In the genomic region with DNA sequence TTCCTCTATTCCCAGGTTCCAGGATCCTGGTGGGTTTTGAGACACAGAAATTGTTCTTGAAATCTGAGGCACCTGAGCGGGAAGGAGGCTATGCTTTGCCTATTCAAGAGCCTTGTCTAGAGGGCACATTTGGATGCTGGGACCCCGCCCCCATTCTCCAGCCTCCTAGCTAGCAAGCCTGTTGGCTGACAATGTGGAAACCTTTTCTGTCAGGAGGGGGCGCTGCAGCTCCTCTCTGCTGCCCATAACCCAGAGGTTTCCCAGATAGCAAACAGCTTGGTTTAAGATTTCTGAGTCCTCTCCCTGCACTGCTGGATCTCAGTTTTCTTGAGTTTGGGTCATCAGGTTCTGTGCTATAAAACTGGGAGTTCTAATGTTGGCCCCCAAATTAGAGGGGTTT, we compare ENCODE assay signal across 8 mouse cellular contexts.
DNase-seq lines count a peak whose midpoint lies in the region; TF ChIP-seq lines count a peak whose summit lies in the region.

No protein-coding gene starts in this region.

- no peaks in the 10 kb centered on the region for H3K36me3 ChIP-seq in ES-Bruce4 (ENCODE audit: control insufficient read depth, insufficient read depth, low read length, poor library complexity, severe bottlenecking)
- no peaks in the 10 kb centered on the region for H3K36me3 ChIP-seq in forebrain, embryonic 10.5 days (replicated peaks)

- intact Hi-C loops in heart, postnatal 14 days (cut with DNase I) = no loop called here

- WGBS in forebrain, embryonic 10.5 days = 7% methylated on average over 3 of the region's 3 CpGs
- WGBS in lung, adult 2 months = 9% methylated on average over 3 of the region's 3 CpGs

- peak; percentile 37 for DNase-seq in brain, embryonic 18.5 days (ENCODE audit: low read depth, low spot score)
- peak; percentile 82 for DNase-seq in forebrain, embryonic 10.5 days (ENCODE audit: extremely low spot score, low spot score)
- peak; percentile 78 to 88 for DNase-seq in heart, postnatal 14 days
- peak; percentile 90 for DNase-seq in layer of hippocampus, adult 11-12 months (ENCODE audit: low spot score)
- DNase-seq in lung, adult 2 months = peak; percentile 77
- peak; percentile 43 for DNase-seq in retina, adult 2 months (ENCODE audit: low read depth, low spot score)
- DNase-seq in natural killer cell, adult 2 months (ENCODE audit: low spot score in 2 of 2) = no peak

- TF ChIP-seq POLR2A in ES-Bruce4 (IDR thresholded peaks at IDR 0.05; ENCODE audit: insufficient read depth, low read length) = no peak
- TF ChIP-seq POLR2A in lung, adult 2 months (IDR thresholded peaks at IDR 0.05; ENCODE audit: borderline replicate concordance, extremely low read depth, low read depth, low read length) = no peak

- H3K27me3 ChIP-seq in ES-Bruce4 (ENCODE audit: control insufficient read depth, insufficient read depth, low read length, poor library complexity, severe bottlenecking) = no peaks in the 10 kb centered on the region
- H3K27me3 ChIP-seq in forebrain, embryonic 10.5 days (ENCODE audit: poor library complexity, severe bottlenecking) = no peaks in the 10 kb centered on the region

- no peak overlapping the region for H3K4me3 ChIP-seq in ES-Bruce4 (ENCODE audit: low read depth, low read length)
- no peak overlapping the region for H3K4me3 ChIP-seq in forebrain, embryonic 10.5 days
- no peak overlapping the region for H3K4me3 ChIP-seq in lung, adult 2 months (replicated peaks; ENCODE audit: extremely low read depth, low read depth, low read length)

- H3K27ac ChIP-seq in ES-Bruce4 (ENCODE audit: insufficient read depth, low read length) = no peak overlapping the region
- peak overlapping the region; percentile 66 for H3K27ac ChIP-seq in forebrain, embryonic 10.5 days

- no peak overlapping the region for H3K9ac ChIP-seq in ES-Bruce4 (ENCODE audit: low read depth, poor library complexity, severe bottlenecking)

- H3K9me3 ChIP-seq in ES-Bruce4 (replicated peaks; ENCODE audit: control insufficient read depth, insufficient read depth, low read length, poor library complexity, severe bottlenecking) = no peaks in the 10 kb centered on the region
- no peaks in the 10 kb centered on the region for H3K9me3 ChIP-seq in forebrain, embryonic 10.5 days

- H3K4me1 ChIP-seq in ES-Bruce4 (ENCODE audit: control insufficient read depth, insufficient read depth, low read length) = no peaks in the 10 kb centered on the region
- H3K4me1 ChIP-seq in forebrain, embryonic 10.5 days = peaks cover 43% of the 10 kb centered on the region
- no peaks in the 10 kb centered on the region for H3K4me1 ChIP-seq in lung, adult 2 months (ENCODE audit: control insufficient read depth, insufficient read depth, low read length)

- TF ChIP-seq EP300 in ES-Bruce4 (IDR thresholded peaks at IDR 0.05; ENCODE audit: insufficient read depth, low read depth, low read length) = no peak

- peak; percentile 80 for TF ChIP-seq CTCF in ES-Bruce4 (IDR thresholded peaks at IDR 0.05; ENCODE audit: low read depth, low read length)
- TF ChIP-seq CTCF in lung, adult 2 months (IDR thresholded peaks at IDR 0.05; ENCODE audit: insufficient read depth, low read length) = peak; percentile 63

Comparison
In these comparisons a context has a peak if more than half of its experiments do, and no peak if none do; other contexts are left out.
1. DNase-seq: peak in brain, embryonic 18.5 days (single experiment), forebrain, embryonic 10.5 days (single experiment), heart, postnatal 14 days (2 of 2), layer of hippocampus, adult 11-12 months (single experiment), lung, adult 2 months (single experiment) and retina, adult 2 months (single experiment); none in natural killer cell, adult 2 months (0 of 2).